Mouse (Mus musculus) forebrain, embryonic 16.5 days (tissue): ENCODE results near the gene Slc24a4. TPM values are rescaled to one million over a fixed set of nuclear protein-coding genes. Genes with fewer than 3 reads are reported as not detected.
"Not testable (repeated sequence)": the region's sequence is repeated elsewhere in the genome, so short reads cannot be mapped to it uniquely, and the experiment has no call there.

Experiments
- ATAC-seq: fragments of 200-750 bp; cut with Nextera tagmentation; 2 replicates; pipeline ENCODE4 v1.8.0; 2017; ENCODE audit warnings: mild to moderate bottlenecking, moderate library complexity
- H3K27ac ChIP-seq: fragments of 300-500 bp; sonication (generic); 2 replicates; pipeline ENCODE4 v1.5.1; 2014; ENCODE audit warnings: low read length, control low read depth
- H3K27me3 ChIP-seq: fragments of 300-500 bp; sonication (generic); replicated peaks from 2 replicates; pipeline ENCODE4 v1.6.1; 2014; ENCODE audit warnings: low read length; ENCODE audit not compliant: control insufficient read depth, insufficient read depth
- H3K36me3 ChIP-seq: fragments of 300-500 bp; sonication (generic); 2 replicates; pipeline ENCODE4 v1.6.1; 2014; ENCODE audit not compliant: control insufficient read depth, insufficient read depth
- H3K4me1 ChIP-seq: fragments of 300-500 bp; sonication (generic); replicated peaks from 2 replicates; pipeline ENCODE4 v1.6.1; 2014; ENCODE audit warnings: low read length; ENCODE audit not compliant: control insufficient read depth, insufficient read depth
- H3K4me2 ChIP-seq: fragments of 300-500 bp; sonication (generic); 2 replicates; pipeline ENCODE4 v1.6.1; 2014; ENCODE audit warnings: mild to moderate bottlenecking, low read length, control low read depth
- H3K4me3 ChIP-seq: fragments of 300-500 bp; sonication (generic); replicated peaks from 2 replicates; pipeline ENCODE4 v1.5.1; 2014; ENCODE audit warnings: mild to moderate bottlenecking, low read length, control low read depth
- H3K9ac ChIP-seq: fragments of 300-500 bp; sonication (generic); replicated peaks from 2 replicates; pipeline ENCODE4 v1.6.1; 2014; ENCODE audit warnings: low read depth, low read length, control low read depth
- H3K9me3 ChIP-seq: fragments of 300-500 bp; sonication (generic); 2 replicates; pipeline ENCODE4 v1.6.1; 2016; ENCODE audit warnings: low read length; ENCODE audit not compliant: control insufficient read depth
- WGBS: fragments of 180-500 bp; shearing (Covaris S2); extraction: QIAGEN DNeasy Blood & Tissue Kit; methylation state at CpG from one replicate; pipeline ENCODE4 v1.1.7; 2014; 5-methylcytosine and 5-hydroxymethylcytosine counted together
- polyA plus RNA-seq: library from polyadenylated mRNA; unstranded; fragments of >200 nt; fragmentation: Nextera tagmentation; extraction: Ambion mirVana; gene quantifications from 2 replicates; pipeline ENCODE4 v1.2.1, GENCODE M21; 2015

The Slc24a4 gene
- polyA plus RNA-seq, 1 experiment from 2014 or later = 1.3 TPM

DNA sequence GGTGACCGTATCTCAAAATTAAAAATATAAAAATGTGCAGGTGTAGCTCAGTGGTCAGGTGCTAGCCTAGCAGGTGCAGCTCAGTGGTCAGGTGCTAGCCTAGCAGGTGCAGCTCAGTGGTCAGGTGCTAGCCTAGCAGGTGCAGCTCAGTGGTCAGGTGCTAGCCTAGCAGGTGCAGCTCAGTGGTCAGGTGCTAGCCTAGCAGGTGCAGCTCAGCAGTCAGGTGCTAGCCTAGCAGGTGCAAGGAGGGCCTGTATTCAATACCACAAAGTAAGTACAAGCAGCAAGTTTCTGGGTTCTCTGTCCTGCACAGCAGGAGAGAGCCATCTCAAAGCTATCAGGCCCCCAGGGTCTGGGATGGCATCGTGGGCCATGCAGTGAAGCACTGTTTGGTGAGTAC, 95.6 kb downstream of the Slc24a4 start:
- not testable (repeated sequence) for H3K9ac ChIP-seq, H3K4me3 ChIP-seq, H3K4me1 ChIP-seq, H3K36me3 ChIP-seq, ATAC-seq, H3K4me2 ChIP-seq, H3K27ac ChIP-seq, H3K27me3 ChIP-seq, H3K9me3 ChIP-seq
- 79% methylated on average over 2 of the region's 2 CpGs for WGBS

DNA sequence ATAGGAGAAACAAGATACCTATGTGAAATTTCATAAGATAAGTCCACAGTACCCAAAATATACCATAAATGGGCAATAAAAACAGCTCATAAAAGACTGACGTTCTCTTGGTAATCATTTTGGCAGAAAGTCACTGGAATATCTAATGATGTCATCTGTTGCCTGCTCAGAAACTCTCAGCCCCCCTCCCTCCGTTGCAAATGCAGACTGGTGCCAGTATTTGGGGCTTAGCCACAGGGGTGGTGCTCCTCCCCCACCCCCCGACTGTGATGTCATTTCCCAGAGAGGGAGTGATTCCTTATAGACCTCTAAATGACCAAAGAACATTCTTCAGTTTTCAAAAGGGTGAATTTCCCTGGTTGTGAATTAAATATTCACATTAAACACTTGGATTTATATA, 96.6 kb downstream of the Slc24a4 start:
- 0 out of 2 replicates have a peak, but pooled peaks have one; percentile 26 for ATAC-seq
- no peak overlapping the region for H3K9ac ChIP-seq
- H3K9me3 ChIP-seq = no peaks in the 10 kb centered on the region
- 35% methylated on average over 3 of the region's 3 CpGs for WGBS
- H3K27ac ChIP-seq = no peak overlapping the region
- no peak overlapping the region for H3K4me2 ChIP-seq
- no peaks in the 10 kb centered on the region for H3K4me1 ChIP-seq
- H3K36me3 ChIP-seq = no peaks in the 10 kb centered on the region
- H3K4me3 ChIP-seq = no peak overlapping the region
- H3K27me3 ChIP-seq = no peaks in the 10 kb centered on the region

- WGBS = 47% methylated on average over 3 of the region's 3 CpGs
- Histone ChIP-seq H3K4me2 (no peak overlapping the region), H3K9ac (no peak overlapping the region), H3K27me3 (no peaks in the 10 kb centered on the region), H3K9me3 (no peaks in the 10 kb centered on the region), H3K36me3 (no peaks in the 10 kb centered on the region), H3K27ac (no peak overlapping the region), H3K4me1 (no peaks in the 10 kb centered on the region), H3K4me3 (no peak overlapping the region)
- no peak for ATAC-seq
Observed at GRCm38 (mm10) chr12:102235551-102235950, 107.0 kb downstream of the Slc24a4 start.

- 90% methylated on average over 6 of the region's 6 CpGs for WGBS
- Histone ChIP-seq H3K9me3 (no peaks in the 10 kb centered on the region), H3K4me3 (no peak overlapping the region), H3K4me1 (no peaks in the 10 kb centered on the region), H3K36me3 (no peaks in the 10 kb centered on the region), H3K27me3 (no peaks in the 10 kb centered on the region), H3K27ac (no peak overlapping the region), H3K9ac (no peak overlapping the region), H3K4me2 (no peak overlapping the region)
- ATAC-seq = no peak
Observed at GRCm38 (mm10) chr12:102236317-102236716, 107.8 kb downstream of the Slc24a4 start.

- peak; percentile 47; the same call in 1 of the 2 replicates for ATAC-seq
- no peaks in the 10 kb centered on the region for H3K4me1 ChIP-seq
- H3K4me3 ChIP-seq = no peak overlapping the region
- no peak overlapping the region for H3K27ac ChIP-seq
- 52% methylated on average over 6 of the region's 6 CpGs for WGBS
- H3K9ac ChIP-seq = no peak overlapping the region
- no peaks in the 10 kb centered on the region for H3K36me3 ChIP-seq
- H3K27me3 ChIP-seq = no peaks in the 10 kb centered on the region
- H3K4me2 ChIP-seq = no peak overlapping the region
- no peaks in the 10 kb centered on the region for H3K9me3 ChIP-seq
Observed at GRCm38 (mm10) chr12:102242076-102242722, 113.7 kb downstream of the Slc24a4 start.

DNA sequence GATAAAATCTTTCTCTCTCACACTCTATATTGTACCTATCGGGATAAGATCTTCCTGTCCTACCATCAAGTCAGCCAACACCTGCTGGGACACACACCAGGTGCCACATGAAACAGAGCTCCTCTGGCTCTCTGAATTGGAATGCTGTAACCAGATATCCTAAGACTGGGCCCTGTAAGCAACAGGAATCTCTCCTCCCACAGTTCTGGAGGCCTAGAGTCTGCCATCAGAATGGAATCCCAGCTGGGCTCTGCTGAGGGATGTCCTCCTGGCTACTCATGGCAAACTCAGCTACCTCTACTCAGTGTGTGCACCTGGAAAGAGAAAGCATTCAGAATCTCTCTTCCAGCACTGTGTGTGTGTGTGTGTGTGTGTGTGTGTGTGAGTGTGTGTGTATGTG, 115.4 kb downstream of the Slc24a4 start:
- 56% methylated on average over 1 of the region's 1 CpGs for WGBS
- Histone ChIP-seq H3K9ac (no peak overlapping the region), H3K36me3 (no peaks in the 10 kb centered on the region), H3K4me3 (no peak overlapping the region), H3K27me3 (no peaks in the 10 kb centered on the region), H3K4me2 (no peak overlapping the region), H3K9me3 (no peaks in the 10 kb centered on the region), H3K27ac (no peak overlapping the region), H3K4me1 (no peaks in the 10 kb centered on the region)
- ATAC-seq = no peak

- Histone ChIP-seq H3K4me3 (no peak overlapping the region), H3K36me3 (no peaks in the 10 kb centered on the region), H3K9me3 (no peaks in the 10 kb centered on the region; the same call in 1 of the 2 replicates), H3K27me3 (no peaks in the 10 kb centered on the region), H3K9ac (no peak overlapping the region), H3K27ac (no peak overlapping the region), H3K4me2 (no peak overlapping the region), H3K4me1 (peaks cover 11% of the 10 kb centered on the region)
- 97% methylated on average over 5 of the region's 5 CpGs for WGBS
- no peak for ATAC-seq
Observed at GRCm38 (mm10) chr12:102246226-102246625, 117.7 kb downstream of the Slc24a4 start.

GRCm38 (mm10) chr12:102248104-102248503, 119.6 kb downstream of the Slc24a4 start:
- no peak overlapping the region for H3K4me2 ChIP-seq
- WGBS = 94% methylated on average over 6 of the region's 6 CpGs
- H3K9me3 ChIP-seq = no peaks in the 10 kb centered on the region; the same call in 1 of the 2 replicates

DNA sequence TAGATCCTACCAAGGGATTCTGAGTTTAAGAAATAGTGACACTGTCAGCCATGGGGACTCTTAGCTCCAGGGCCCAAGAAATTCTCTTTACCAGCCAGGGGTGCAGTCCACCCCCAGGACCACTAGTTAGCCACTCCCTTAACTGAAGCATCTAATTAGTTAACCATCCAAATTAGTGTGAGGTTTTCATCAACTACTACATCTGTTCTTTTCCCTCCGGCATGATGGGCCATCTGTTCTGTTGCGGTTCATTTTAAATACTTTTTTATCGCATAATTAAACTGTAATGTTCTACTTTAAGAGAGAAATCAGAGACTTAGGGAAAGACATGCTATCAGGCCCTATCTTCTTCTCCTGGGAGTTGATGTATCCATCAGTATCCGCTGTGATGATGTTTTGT, 121.8 kb downstream of the Slc24a4 start:
- peak; percentile 54 for ATAC-seq
- H3K4me2 ChIP-seq = no peak overlapping the region
- H3K36me3 ChIP-seq = no peaks in the 10 kb centered on the region
- no peaks in the 10 kb centered on the region; the same call in 1 of the 2 replicates for H3K9me3 ChIP-seq
- peak overlapping the region; percentile 28 for H3K27ac ChIP-seq
- H3K9ac ChIP-seq = no peak overlapping the region
- H3K4me3 ChIP-seq = no peak overlapping the region
- peaks cover 14% of the 10 kb centered on the region for H3K4me1 ChIP-seq
- 57% methylated on average over 4 of the region's 4 CpGs for WGBS
- no peaks in the 10 kb centered on the region for H3K27me3 ChIP-seq

More at GRCm38 (mm10) chr12:102248104-102248503, 119.6 kb downstream of the Slc24a4 start:
- no peak for ATAC-seq
- no peaks in the 10 kb centered on the region for H3K27me3 ChIP-seq
- H3K9ac ChIP-seq = no peak overlapping the region
- H3K4me3 ChIP-seq = no peak overlapping the region
- no peak overlapping the region for H3K27ac ChIP-seq
- no peaks in the 10 kb centered on the region for H3K36me3 ChIP-seq
- peaks cover 14% of the 10 kb centered on the region for H3K4me1 ChIP-seq
